Mouse (Mus musculus) ES-Bruce4 (cell line): Measurements from ENCODE around the gene Sfi1.
"Not testable (repeated sequence)": the region's sequence is repeated elsewhere in the genome, so short reads cannot be mapped to it uniquely, and the experiment has no call there.

Experiments used
- CTCF ChIP-seq: IDR thresholded peaks from one replicate; pipeline ENCODE4 v1.8.1; 2011; ENCODE audit warnings: low read depth, low read length
- EP300 ChIP-seq: IDR thresholded peaks from 2 replicates; pipeline ENCODE4 v1.6.1; 2011; ENCODE audit warnings: low read depth, low read length; ENCODE audit not compliant: insufficient read depth
- POLR2A ChIP-seq: IDR thresholded peaks from one replicate; pipeline ENCODE4 v1.8.1; 2011; ENCODE audit warnings: low read length; ENCODE audit not compliant: insufficient read depth

DNA sequence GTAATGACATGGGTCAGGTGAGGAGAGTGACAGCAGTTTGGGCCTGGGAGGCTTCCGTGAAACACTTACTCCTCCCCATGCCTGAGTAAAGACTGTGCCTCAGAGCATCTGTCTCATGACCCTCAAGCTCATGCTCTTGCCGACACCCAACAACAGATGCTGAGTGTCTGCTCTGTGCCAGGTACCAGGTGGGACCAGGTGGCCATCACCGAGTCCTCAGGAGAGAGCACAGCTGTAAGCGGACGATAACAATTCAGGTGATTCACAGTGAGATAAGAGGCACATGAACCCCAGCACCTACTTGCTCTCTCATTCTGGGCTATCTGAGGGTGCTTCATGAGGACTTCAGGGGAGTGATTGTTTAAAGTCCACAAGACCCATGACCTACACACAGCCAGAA lies 50.9 kb downstream of the Sfi1 start:
- TF ChIP-seq CTCF, EP300, POLR2A: not testable (repeated sequence)
